Comparison of ENCODE assay signal across 9 mouse cellular contexts in the genomic region with DNA sequence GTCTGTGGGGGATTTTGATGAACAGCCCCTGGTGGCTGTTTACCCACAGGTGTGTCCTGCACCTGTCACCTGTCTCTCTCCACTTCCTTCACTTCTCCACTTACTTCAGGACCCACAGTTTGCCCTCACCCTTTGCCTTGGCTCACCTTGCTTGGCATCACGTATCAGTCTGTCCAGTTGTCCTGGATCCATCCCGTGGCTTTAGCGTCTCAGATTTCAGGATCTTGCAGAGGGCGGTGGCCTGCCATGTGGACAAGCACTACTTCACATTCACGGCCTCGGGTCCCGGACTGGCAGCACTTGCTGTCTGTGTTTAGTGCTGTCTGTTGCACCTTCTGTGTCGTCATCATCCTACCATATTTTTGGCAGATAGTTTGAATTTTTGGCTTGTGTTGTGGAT. TPM values are rescaled to one million over a fixed set of nuclear protein-coding genes. Genes with fewer than 3 reads are reported as not detected.
DNase-seq lines count a peak whose midpoint lies in the region; ATAC-seq lines count a peak whose summit lies in the region.
"Had no signal": no experiment of that assay in that cellular context is flagged by ENCODE, and none has a peak within 500 bp of the region (broad histone marks: within the 10 kb centered on the region; RNA-seq: fewer than 3 reads in every experiment).

No protein-coding gene starts in this region.

- peaks cover 72% of the 10 kb centered on the region for H3K4me1 ChIP-seq in heart, embryonic 12.5 days (replicated peaks)
- peaks cover 46% of the 10 kb centered on the region for H3K4me1 ChIP-seq in lung, embryonic 16.5 days (replicated peaks; ENCODE audit: control insufficient read depth, insufficient read depth, low read length)

- H3K27ac ChIP-seq in heart, embryonic 12.5 days (ENCODE audit: poor library complexity, severe bottlenecking) = 0 out of 2 replicates have a peak overlapping the region, but pooled peaks have one; percentile 24
- peak overlapping the region; percentile 43 for H3K27ac ChIP-seq in lung, embryonic 16.5 days (ENCODE audit: low read length)
- H3K27ac ChIP-seq: intestine, embryonic 15.5 days had no signal

- H3K36me3 ChIP-seq in heart, embryonic 12.5 days = no peaks in the 10 kb centered on the region
- no peaks in the 10 kb centered on the region for H3K36me3 ChIP-seq in lung, embryonic 16.5 days (ENCODE audit: control insufficient read depth, insufficient read depth, low read length)
- H3K36me3 ChIP-seq: intestine, embryonic 15.5 days had no signal

- no peaks in the 10 kb centered on the region for H3K27me3 ChIP-seq in heart, embryonic 12.5 days (replicated peaks)
- no peaks in the 10 kb centered on the region for H3K27me3 ChIP-seq in lung, embryonic 16.5 days (ENCODE audit: control insufficient read depth, insufficient read depth, low read depth, low read length)
- H3K27me3 ChIP-seq: intestine, embryonic 15.5 days; Patski had no signal

- no peaks in the 10 kb centered on the region for H3K9me3 ChIP-seq in heart, embryonic 12.5 days (replicated peaks)
- H3K9me3 ChIP-seq in lung, embryonic 16.5 days (ENCODE audit: control insufficient read depth, low read length) = no peaks in the 10 kb centered on the region
- H3K9me3 ChIP-seq: intestine, embryonic 15.5 days had no signal

- no peak overlapping the region for H3K4me3 ChIP-seq in heart, embryonic 12.5 days
- H3K4me3 ChIP-seq in lung, embryonic 16.5 days (ENCODE audit: low read length) = no peak overlapping the region
- H3K4me3 ChIP-seq: intestine, embryonic 15.5 days had no signal

- H3K4me2 ChIP-seq in heart, embryonic 12.5 days = peak overlapping the region; percentile 50
- peak overlapping the region; percentile 43 for H3K4me2 ChIP-seq in lung, embryonic 16.5 days (ENCODE audit: low read depth, low read length)
- H3K4me2 ChIP-seq: intestine, embryonic 15.5 days had no signal

- ATAC-seq in heart, embryonic 12.5 days (ENCODE audit: insufficient number of reproducible peaks, low FRiP score) = no peak
- ATAC-seq in lung, embryonic 16.5 days (ENCODE audit: low read depth) = peak; percentile 23; the same call in 1 of the 2 replicates
- ATAC-seq in inflammation-experienced regulatory T-cells, adult 6 months = no peak
- ATAC-seq: Patski had no signal

- no peak for DNase-seq in heart, adult 18-20 months
- DNase-seq in lung, postnatal 14 days = no peak
- DNase-seq in gastrocnemius, postnatal 25 days = peak; percentile 31
- peak; percentile 61 for DNase-seq in skeletal muscle tissue, adult 2 months (ENCODE audit: low read depth, low spot score)

- no peak overlapping the region for H3K9ac ChIP-seq in heart, embryonic 12.5 days
- no peak overlapping the region for H3K9ac ChIP-seq in lung, embryonic 16.5 days (ENCODE audit: low read length)
- H3K9ac ChIP-seq: intestine, embryonic 15.5 days had no signal

- 56% methylated on average over 8 of the region's 8 CpGs for WGBS in heart, embryonic 12.5 days
- 21% methylated on average over 8 of the region's 8 CpGs for WGBS in lung, embryonic 16.5 days

RNA-seq across cellular contexts. Expression of a gene that starts 10.7 kb away (rescaled TPM):
- 12.3 and 12.5 TPM in 2 replicates for polyA plus RNA-seq in heart, embryonic 12.5 days (2016; fragmentation: Nextera tagmentation; extraction: Ambion mirVana)
- total RNA-seq in heart, adult 18-20 months (2021) = 10 to 100 TPM; 11.7 to 14.6 TPM
- 9.7 and 10.5 TPM in 2 replicates for polyA plus RNA-seq in lung, embryonic 16.5 days (2015; fragmentation: Nextera tagmentation; extraction: Ambion mirVana)
- 1 to 10 TPM; 7.8 to 8.7 TPM for total RNA-seq in gastrocnemius, postnatal 25 days (2021)
- polyA plus RNA-seq in inflammation-experienced regulatory T-cells, adult 6 months (2017; shearing (Covaris generic)) = 10 to 100 TPM in 2 of 3 experiments, 1 to 10 TPM in 1; 8.7 to 20.6 (median 16.4) TPM

Comparison
In these comparisons a context has a peak if more than half of its experiments do, and no peak if none do; other contexts are left out.
1. DNase-seq: peak in gastrocnemius, postnatal 25 days (single experiment) and skeletal muscle tissue, adult 2 months (single experiment); none in heart, adult 18-20 months (0 of 2) and lung, postnatal 14 days (single experiment).